Mouse (Mus musculus): ENCODE measurements around the gene Gm10662. TPM values are rescaled to one million over a fixed set of nuclear protein-coding genes. Genes with fewer than 3 reads are reported as not detected.
"Not testable (repeated sequence)": the region's sequence is repeated elsewhere in the genome, so short reads cannot be mapped to it uniquely, and the experiment has no call there.

The Gm10662 gene
- total RNA-seq (2021): not detected
- long read RNA-seq: 0 reads

DNA sequence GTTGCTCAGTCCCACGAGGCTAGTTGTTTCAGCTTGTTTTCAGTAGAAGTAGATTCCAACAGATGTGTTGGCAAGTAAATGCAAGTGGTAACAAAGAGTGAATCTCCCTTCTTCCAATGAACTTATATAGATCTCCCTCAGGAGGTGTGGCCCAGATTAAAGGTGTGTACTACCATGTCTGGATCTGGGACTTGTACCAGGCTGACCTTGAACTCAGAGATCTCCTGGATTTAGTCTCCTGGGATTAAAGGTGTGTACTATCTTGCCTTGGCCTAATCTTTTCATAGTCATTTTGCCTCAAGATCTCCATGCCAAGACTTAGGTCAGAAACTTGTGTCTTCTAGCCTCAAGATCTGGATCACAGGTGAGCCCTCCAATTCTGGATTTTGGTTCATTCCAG is at the start of gene Gm10662:
TSS of gene Gm10662 (minus strand) at position 101 of the 400 bp plus-strand sequence.
- DNase-seq (ENCODE audit: low spot score in 2 of 2): not testable (repeated sequence)

DNA sequence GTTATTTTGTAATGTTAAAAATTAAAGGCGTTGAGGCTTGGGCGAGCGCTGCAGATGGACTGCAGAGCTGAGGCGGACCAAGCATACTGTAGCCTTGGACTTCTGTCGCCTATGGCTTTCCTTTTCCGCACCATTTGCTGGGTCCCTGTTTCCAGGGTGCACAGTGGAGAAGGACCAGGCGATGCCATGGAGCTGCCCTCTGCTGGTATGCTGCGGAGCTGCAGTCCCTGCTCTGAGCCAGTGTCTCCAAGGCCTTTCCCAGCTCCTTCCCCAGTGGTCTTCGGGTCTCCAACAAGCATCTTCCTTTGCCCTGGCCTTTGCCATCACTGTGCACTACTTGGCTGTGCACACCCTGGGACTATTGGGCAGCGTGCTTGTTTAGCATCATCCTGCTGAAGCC is 19.2 kb upstream of the Gm10662 start:
- DNase-seq (ENCODE audit: low spot score in 2 of 2): not testable (repeated sequence)

Other genes with a start within 250 kb of the Gm10662 start
- gene Gm4214, start 159.8 kb downstream of the Gm10662 start, total RNA-seq (2021): not detected
- gene Gm4216, start 124.6 kb downstream of the Gm10662 start, total RNA-seq (2021): not detected
- gene Vmn1r163, start 88.9 kb downstream of the Gm10662 start, total RNA-seq (2021): not detected
- gene Gm8720, start 77.0 kb downstream of the Gm10662 start, total RNA-seq (2021): not detected
- not detected for gene Vmn1r165, start 72.9 kb upstream of the Gm10662 start, total RNA-seq (2021)
- not detected for gene Vmn1r166, start 107.2 kb upstream of the Gm10662 start, total RNA-seq (2021)
- gene Gm6902, start 134.4 kb upstream of the Gm10662 start, total RNA-seq (2021): not detected
- gene Nlrp4e, start 156.7 kb upstream of the Gm10662 start, total RNA-seq (2021): not detected
- not detected for gene Nlrp5, start 241.4 kb upstream of the Gm10662 start, total RNA-seq (2021)

All from layer of hippocampus, postnatal 10 days (tissue).